Mouse (Mus musculus) stomach, embryonic 14.5 days (tissue): ENCODE measurements at regions not wholly inside any gene's neighbourhood (a gene's known extent, or its start where the extent isn't known, plus 50 kb on each side); places are given as distances from the start of the nearest gene placed in this dataset.

ENCODE experiments used
- ATAC-seq: fragments of 200-750 bp; cut with Nextera tagmentation; 2 replicates; pipeline ENCODE4 v1.8.0; 2017; ENCODE audit warnings: low read depth, moderate TSS enrichment; ENCODE audit not compliant: insufficient number of reproducible peaks, insufficient read depth, low FRiP score
- H3K27ac ChIP-seq: fragments of 300-500 bp; sonication (generic); 2 replicates; pipeline ENCODE4 v1.5.1; 2014; ENCODE audit warnings: mild to moderate bottlenecking, low read length, moderate library complexity, mixed read lengths
- H3K27me3 ChIP-seq: fragments of 300-500 bp; sonication (generic); 2 replicates; pipeline ENCODE4 v1.6.1; 2014; ENCODE audit warnings: low read length, control low read depth, mixed read lengths; ENCODE audit not compliant: control insufficient read depth, insufficient read depth
- H3K36me3 ChIP-seq: fragments of 300-500 bp; sonication (generic); 2 replicates; pipeline ENCODE4 v1.6.1; 2014; ENCODE audit warnings: mild to moderate bottlenecking, control low read depth, low read length, moderate library complexity, mixed read lengths; ENCODE audit not compliant: control insufficient read depth, insufficient read depth
- H3K4me1 ChIP-seq: fragments of 300-500 bp; sonication (generic); 2 replicates; pipeline ENCODE4 v1.6.1; 2014; ENCODE audit warnings: low read length, control low read depth, mixed read lengths; ENCODE audit not compliant: control insufficient read depth, insufficient read depth
- H3K4me2 ChIP-seq: fragments of 300-500 bp; sonication (generic); replicated peaks from 2 replicates; pipeline ENCODE4 v1.6.1; 2014; ENCODE audit warnings: low read depth, low read length, control low read depth
- H3K4me3 ChIP-seq: fragments of 300-500 bp; sonication (generic); 2 replicates; pipeline ENCODE4 v1.5.1; 2014; ENCODE audit warnings: low read depth, low read length, control low read depth
- H3K9ac ChIP-seq: fragments of 300-500 bp; sonication (generic); replicated peaks from 2 replicates; pipeline ENCODE4 v1.6.1; 2014; ENCODE audit warnings: low read depth, mild to moderate bottlenecking, control low read depth, low read length, moderate library complexity, mixed read lengths
- H3K9me3 ChIP-seq: fragments of 300-500 bp; sonication (generic); 2 replicates; pipeline ENCODE4 v1.6.1; 2016; ENCODE audit warnings: low read depth, low read length, control low read depth; ENCODE audit not compliant: control insufficient read depth
- WGBS: fragments of 180-500 bp; shearing (Covaris S2); extraction: QIAGEN DNeasy Blood & Tissue Kit; methylation state at CpG from one replicate; pipeline ENCODE4 v1.1.7; 2014; 5-methylcytosine and 5-hydroxymethylcytosine counted together

DNA sequence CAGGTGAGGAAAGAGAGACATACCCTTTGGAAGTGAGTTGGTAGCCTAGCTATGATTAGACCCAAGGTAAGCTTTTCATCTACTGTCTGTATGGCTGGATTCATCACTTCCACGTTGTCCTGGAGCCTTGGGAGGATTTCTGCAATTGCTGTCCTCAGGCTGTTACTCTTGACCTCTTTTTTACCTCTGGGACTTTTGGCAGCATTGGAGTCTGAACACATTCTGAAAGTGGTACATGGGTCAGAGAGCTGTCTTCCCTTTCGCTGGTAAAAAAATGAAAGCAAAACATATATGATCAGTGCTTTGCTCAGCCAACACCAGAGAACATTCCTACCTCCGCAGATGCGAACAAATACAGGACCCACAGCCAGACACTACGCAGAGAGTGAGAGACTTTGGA lies 136.1 kb upstream of the Bcl6 start:
- H3K9ac ChIP-seq: no peak overlapping the region
- no peaks in the 10 kb centered on the region for H3K36me3 ChIP-seq
- no peaks in the 10 kb centered on the region for H3K4me1 ChIP-seq
- no peaks in the 10 kb centered on the region for H3K9me3 ChIP-seq
- 84% methylated on average over 5 of the region's 5 CpGs for WGBS
- no peak for ATAC-seq
- no peak overlapping the region for H3K4me3 ChIP-seq
- H3K4me2 ChIP-seq: no peak overlapping the region
- no peak overlapping the region for H3K27ac ChIP-seq
- no peaks in the 10 kb centered on the region for H3K27me3 ChIP-seq

DNA sequence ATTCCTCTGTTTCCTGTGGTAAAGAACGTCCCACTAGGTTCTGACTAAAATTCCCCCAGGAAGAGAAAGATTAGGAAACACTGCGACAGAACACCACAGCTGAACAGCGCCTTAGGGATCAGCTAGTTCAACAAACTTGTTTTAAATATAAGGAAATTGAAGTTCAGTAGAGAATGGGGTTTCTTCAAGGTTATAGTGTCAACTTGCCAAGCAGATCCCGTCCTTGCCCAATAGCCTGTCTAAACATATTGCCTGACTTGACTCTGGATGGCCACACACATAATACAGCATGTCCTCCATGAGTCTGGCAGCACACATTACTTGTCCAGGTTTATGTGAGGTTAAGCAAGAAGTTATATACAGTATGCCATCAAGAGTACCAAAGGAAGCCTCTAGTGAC lies 135.4 kb upstream of the Bcl6 start:
- Histone ChIP-seq H3K27ac (no peak overlapping the region), H3K4me2 (no peak overlapping the region), H3K27me3 (no peaks in the 10 kb centered on the region), H3K9ac (no peak overlapping the region), H3K36me3 (no peaks in the 10 kb centered on the region), H3K4me1 (no peaks in the 10 kb centered on the region), H3K9me3 (no peaks in the 10 kb centered on the region), H3K4me3 (no peak overlapping the region)
- no peak for ATAC-seq
- WGBS: 71% methylated on average over 4 of the region's 4 CpGs

- Histone ChIP-seq H3K27me3 (no peaks in the 10 kb centered on the region), H3K9me3 (no peaks in the 10 kb centered on the region), H3K4me1 (no peaks in the 10 kb centered on the region), H3K9ac (no peak overlapping the region), H3K36me3 (no peaks in the 10 kb centered on the region), H3K27ac (no peak overlapping the region), H3K4me3 (no peak overlapping the region), H3K4me2 (no peak overlapping the region)
- no peak for ATAC-seq
- 94% methylated on average over 6 of the region's 6 CpGs for WGBS
Measured at GRCm38 (mm10) chr16:24121633-24122032, 133.0 kb upstream of the Bcl6 start.

- H3K4me3 ChIP-seq: no peak overlapping the region
- no peaks in the 10 kb centered on the region for H3K36me3 ChIP-seq
- no peak overlapping the region for H3K9ac ChIP-seq
- no peak for ATAC-seq
- H3K27ac ChIP-seq: no peak overlapping the region
- H3K4me2 ChIP-seq: no peak overlapping the region
- WGBS: 73% methylated on average over 6 of the region's 6 CpGs
- no peaks in the 10 kb centered on the region for H3K4me1 ChIP-seq
- H3K9me3 ChIP-seq: no peaks in the 10 kb centered on the region
- H3K27me3 ChIP-seq: no peaks in the 10 kb centered on the region
Measured at GRCm38 (mm10) chr16:24120836-24121235, 132.2 kb upstream of the Bcl6 start.

DNA sequence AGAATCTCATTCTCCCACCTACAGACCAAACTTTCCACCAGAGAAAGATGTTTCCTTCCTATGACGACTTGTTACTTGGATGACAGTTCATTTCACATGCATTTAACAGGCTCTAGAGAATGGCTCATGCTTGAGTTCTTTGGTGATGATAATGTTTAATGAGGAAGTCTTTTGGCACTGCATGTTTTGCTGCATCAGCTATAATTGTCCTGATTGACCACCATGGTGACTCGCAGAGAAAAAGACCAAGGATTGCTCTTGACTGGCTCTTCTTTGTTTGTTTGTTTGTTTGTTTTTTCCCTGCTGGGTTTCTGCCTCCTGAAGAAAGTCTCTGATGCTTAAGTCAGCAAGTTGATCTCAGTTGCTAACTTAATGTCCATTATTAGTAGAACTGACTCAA lies 129.8 kb upstream of the Bcl6 start:
- no peak for ATAC-seq
- no peak overlapping the region for H3K4me3 ChIP-seq
- no peaks in the 10 kb centered on the region for H3K36me3 ChIP-seq
- H3K9ac ChIP-seq: no peak overlapping the region
- no peak overlapping the region for H3K27ac ChIP-seq
- 82% methylated on average over 2 of the region's 2 CpGs for WGBS
- H3K4me2 ChIP-seq: no peak overlapping the region
- H3K27me3 ChIP-seq: no peaks in the 10 kb centered on the region
- H3K9me3 ChIP-seq: no peaks in the 10 kb centered on the region
- H3K4me1 ChIP-seq: no peaks in the 10 kb centered on the region

DNA sequence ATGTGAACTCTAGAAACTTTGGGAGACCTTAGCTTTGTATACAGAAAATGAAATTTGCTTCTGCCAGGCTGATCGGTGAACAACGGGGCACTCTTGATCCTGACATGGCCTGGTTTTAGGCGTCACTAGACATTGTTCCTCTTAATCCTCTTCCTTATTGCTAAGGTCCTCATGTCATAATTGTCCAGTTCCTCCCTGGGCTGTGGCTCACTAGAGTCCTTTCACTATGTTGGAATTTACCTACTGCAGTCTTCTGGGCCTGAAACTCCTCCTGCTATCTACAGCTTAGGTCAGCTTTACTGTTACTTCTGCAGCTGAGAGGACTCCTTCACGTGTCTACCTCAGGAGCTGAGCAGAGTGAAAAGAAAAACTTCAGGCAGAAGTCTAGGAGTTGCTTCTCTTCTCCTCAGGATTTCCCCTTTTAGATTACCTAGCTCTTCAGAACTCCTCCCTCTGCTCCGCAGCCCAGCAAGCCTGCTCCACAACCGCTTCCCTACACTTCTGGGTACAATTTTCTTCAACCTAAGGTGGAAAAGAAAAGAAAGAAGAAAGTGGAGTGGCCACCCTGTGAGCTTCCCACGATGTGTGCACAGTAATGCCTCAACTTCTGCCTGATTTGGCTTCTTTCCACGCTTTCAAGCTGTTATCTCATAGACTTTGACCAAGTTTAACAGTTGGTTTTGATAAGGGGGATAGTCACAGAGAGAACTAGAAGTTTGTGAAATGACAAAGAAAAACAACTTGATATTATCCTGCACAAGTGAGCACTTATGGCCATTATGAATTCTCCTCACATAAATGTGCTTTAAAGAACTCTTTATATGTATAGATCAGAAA lies 114.4 kb upstream of the Bcl6 start:
- no peak overlapping the region for H3K4me3 ChIP-seq
- H3K9ac ChIP-seq: no peak overlapping the region
- no peaks in the 10 kb centered on the region for H3K27me3 ChIP-seq
- H3K9me3 ChIP-seq: no peaks in the 10 kb centered on the region
- no peaks in the 10 kb centered on the region for H3K4me1 ChIP-seq
- no peak for ATAC-seq
- no peak overlapping the region for H3K4me2 ChIP-seq
- no peaks in the 10 kb centered on the region for H3K36me3 ChIP-seq
- H3K27ac ChIP-seq: no peak overlapping the region; the same call in 1 of the 2 replicates
- WGBS: 81% methylated on average over 8 of the region's 8 CpGs

DNA sequence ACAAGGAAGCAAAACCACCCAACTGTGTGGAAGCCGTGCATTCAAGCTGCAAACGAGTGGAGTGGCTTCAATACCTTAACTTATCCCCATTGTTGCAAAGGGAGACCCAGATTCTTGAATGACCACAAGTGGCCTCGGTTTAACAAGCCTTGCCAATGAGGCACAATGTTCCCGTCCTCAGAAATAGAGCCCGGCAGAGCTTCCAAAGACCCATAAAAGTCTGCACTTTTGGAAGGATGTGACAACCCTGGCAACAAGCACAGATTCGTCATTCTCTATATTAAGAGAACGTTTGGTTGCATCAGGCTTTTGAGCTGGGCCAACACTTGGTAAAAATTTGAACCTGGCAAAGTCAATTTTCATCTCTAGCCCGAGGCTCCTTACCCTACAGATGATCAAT lies 108.9 kb upstream of the Bcl6 start:
- Histone ChIP-seq H3K27ac (no peak overlapping the region), H3K4me1 (no peaks in the 10 kb centered on the region), H3K4me2 (no peak overlapping the region), H3K9me3 (no peaks in the 10 kb centered on the region), H3K9ac (no peak overlapping the region), H3K4me3 (no peak overlapping the region), H3K27me3 (no peaks in the 10 kb centered on the region), H3K36me3 (no peaks in the 10 kb centered on the region)
- 79% methylated on average over 8 of the region's 8 CpGs for WGBS
- no peak for ATAC-seq

DNA sequence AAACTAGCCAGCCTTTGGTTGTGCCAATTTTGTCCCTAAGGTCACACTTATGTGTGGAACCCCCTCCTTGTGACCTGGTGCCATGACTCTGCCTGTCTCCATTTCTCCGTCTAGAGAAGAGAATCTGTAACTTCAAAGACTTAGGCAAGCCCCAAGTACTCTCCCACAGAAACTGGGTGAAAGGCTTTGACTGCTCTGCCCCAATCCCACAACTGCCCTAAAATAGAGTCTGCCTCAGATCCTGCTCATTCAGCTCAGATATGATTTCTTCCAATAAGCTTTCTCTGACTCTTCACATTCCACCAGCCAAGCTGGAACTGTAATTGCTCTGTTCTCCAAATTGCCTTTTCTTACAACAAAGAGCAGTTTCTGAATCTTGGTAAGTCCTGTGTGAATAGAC lies 107.4 kb upstream of the Bcl6 start:
- Histone ChIP-seq H3K9me3 (no peaks in the 10 kb centered on the region), H3K9ac (no peak overlapping the region), H3K4me3 (no peak overlapping the region), H3K4me2 (no peak overlapping the region), H3K27ac (no peak overlapping the region), H3K36me3 (no peaks in the 10 kb centered on the region), H3K27me3 (no peaks in the 10 kb centered on the region), H3K4me1 (no peaks in the 10 kb centered on the region)
- no peak for ATAC-seq
- 66% methylated on average over 1 of the region's 1 CpGs for WGBS

- Histone ChIP-seq H3K9me3 (no peaks in the 10 kb centered on the region), H3K4me1 (no peaks in the 10 kb centered on the region), H3K36me3 (no peaks in the 10 kb centered on the region), H3K27ac (no peak overlapping the region), H3K9ac (no peak overlapping the region), H3K4me2 (no peak overlapping the region), H3K27me3 (no peaks in the 10 kb centered on the region), H3K4me3 (no peak overlapping the region)
- WGBS: 67% methylated on average over 4 of the region's 4 CpGs
- ATAC-seq: no peak
Measured at GRCm38 (mm10) chr16:24095630-24096029, 107.0 kb upstream of the Bcl6 start.
